Mouse (Mus musculus) erythroblast, embryonic 14.5 days (primary cell): ENCODE results near the gene Mcpt9.

ENCODE experiments used
- GATA1 ChIP-seq: IDR thresholded peaks from 2 replicates; pipeline ENCODE4 v1.6.1; 2012; ENCODE audit warnings: low read length, inconsistent platforms, mixed read lengths
- TAL1 ChIP-seq: IDR thresholded peaks from 3 replicates; pipeline ENCODE4 v1.6.1; 2012; ENCODE audit warnings: low read length, inconsistent platforms, mixed read lengths

DNA sequence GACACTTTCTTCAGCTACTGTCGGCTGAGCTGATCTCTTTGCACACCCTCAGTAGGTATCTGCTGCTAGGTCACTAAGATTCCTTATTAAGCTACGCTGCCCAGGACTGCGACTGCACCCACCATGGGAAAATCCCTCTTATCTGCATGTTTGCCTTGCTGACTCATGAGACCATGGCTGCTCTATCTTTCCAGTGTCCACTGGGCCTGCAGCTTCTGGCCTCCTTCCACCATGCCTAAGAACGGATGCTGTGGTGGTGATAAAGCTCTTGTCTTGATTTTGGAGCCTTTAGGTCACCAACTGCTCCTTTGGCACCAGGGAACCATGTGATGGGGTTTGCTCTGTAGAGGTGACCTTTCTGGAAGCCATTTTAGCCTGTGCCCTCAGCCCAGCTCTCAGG lies 27.4 kb upstream of the Mcpt9 start:
- TF ChIP-seq GATA1 (no peak), TAL1 (no peak)
